Mouse (Mus musculus) heart, adult 8-10 months (tissue): ENCODE results near the gene 5330417H12Rik. TPM values are rescaled to one million over a fixed set of nuclear protein-coding genes. Genes with fewer than 3 reads are reported as not detected.

Experiments
- DNase-seq: peaks from one replicate; pipeline ENCODE4 v3.0.0; 2022; ENCODE audit warnings: low spot score
- total RNA-seq, 4 experiments: library from RNA; stranded (reverse); gene quantifications; 2 replicates each; pipeline ENCODE4 v1.2.4; 2022

The 5330417H12Rik gene
- total RNA-seq, 4 experiments from 2014 or later, result not detected

DNA sequence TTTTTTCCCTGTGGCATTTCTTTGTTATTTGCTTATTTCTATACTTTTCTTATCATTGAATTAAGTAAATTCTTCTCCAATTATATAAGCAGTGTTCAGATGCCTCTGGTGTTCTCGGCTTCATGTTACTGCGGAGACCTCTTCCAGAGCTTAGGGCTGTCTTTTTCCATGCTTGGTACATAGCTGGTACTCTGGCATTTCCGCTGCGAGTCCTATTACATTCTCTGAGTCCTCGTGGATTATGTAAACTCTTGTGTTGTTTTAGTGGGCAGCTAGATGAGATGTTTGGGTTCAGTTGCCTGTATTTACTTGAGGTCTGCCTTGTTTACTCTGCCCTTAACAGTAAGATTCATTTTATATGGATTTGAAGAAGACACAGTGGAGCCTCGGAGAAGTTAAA lies 820 bp upstream of the 5330417H12Rik start:
- no peak for DNase-seq

DNA sequence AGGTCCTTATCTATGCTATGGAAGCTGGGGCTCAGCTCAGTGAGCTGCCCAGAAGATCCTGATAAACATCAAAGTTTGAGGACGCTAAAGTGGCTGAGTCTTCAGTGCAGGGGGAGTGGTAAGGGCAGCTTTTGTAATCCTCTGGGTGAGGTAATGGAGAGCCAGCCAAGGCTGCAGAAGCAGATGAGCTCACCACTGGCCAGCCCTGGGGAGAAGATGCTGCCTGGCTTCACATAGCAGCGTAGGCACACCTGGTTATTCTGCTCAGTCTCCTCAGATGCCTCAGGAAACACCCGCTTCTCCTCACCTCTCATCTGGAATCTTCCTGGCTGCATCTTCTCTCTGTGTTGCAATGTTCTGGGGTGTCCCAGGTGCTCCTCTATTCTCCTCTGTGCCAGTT lies 529 bp downstream of the 5330417H12Rik start:
- DNase-seq, result no peak

GRCm38 (mm10) chr7:107620137-107620536 lies 4.8 kb downstream of the 5330417H12Rik start:
- no peak for DNase-seq

DNA sequence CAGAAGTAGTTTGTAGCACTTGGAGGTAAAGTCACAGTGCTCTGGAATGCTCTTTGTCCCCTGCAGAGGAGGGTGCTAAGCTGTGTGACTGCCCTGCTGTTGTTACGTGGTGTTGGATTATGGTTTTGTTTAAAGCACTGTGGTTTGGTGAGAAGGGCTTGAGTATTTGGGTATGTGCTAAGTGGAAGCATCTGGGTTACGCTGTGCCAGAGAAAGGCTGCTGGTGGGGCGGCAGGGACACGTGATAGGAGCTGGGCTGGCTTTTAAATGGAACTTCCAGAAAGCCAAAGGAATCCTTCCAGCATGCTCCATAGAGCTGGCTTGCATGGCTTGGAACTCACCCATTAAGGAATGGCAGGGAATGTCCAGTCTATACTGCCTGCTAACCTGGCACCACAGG lies 5.7 kb downstream of the 5330417H12Rik start:
- DNase-seq, result no peak

- no peak for DNase-seq
Observed at GRCm38 (mm10) chr7:107618028-107618992, 6.7 kb downstream of the 5330417H12Rik start.

GRCm38 (mm10) chr7:107610880-107611279 lies 14.1 kb downstream of the 5330417H12Rik start:
- DNase-seq, result no peak

DNA sequence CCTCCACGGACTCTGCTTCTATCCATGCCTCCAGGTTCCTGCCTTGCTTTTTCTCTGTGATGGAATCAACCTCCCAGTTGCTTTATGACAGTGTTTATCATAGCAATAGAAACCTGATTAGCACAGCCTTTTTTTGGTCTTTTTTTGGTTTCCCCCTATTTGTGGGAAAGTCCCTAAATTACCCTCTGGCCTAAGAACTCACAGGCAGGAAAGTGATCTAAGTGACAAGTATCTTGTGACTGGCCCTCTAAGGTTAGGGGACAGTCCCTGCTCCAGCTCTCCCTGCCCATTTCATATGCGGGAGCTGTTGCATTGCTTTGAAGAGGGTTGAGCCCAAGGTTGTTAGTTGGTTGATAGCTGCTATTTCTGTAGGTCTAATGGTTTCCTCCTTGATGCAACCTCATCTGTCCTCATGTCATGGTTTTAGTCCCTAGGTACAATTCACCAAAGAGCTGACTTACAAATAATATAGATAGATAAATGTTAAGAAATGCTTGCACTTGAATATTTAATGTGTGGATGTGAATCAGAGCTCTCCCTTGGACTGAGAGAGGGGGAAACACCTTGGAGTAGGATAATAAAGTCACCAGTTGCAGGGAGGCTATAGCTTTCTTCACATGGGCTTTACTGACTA lies 15.2 kb downstream of the 5330417H12Rik start:
- no peak for DNase-seq

DNA sequence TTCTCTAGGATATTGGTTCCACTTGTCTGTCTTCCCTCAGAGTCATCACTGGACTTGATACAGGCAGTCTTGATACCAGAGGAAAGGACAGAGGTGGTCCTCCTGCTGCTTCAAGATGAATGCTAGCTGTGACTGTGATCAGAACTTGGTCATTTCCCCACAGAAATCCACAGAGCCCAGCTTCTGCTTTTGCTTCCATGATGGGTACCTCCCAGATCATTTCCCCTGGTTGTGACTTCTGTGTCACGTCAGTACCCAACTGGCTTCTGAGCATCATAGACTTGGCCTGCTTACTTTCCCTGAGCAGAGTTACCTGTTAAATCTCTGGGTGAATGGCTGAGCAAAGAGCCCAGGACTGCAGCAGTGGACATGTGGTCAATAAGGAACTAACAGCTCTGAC lies 17.2 kb downstream of the 5330417H12Rik start:
- DNase-seq, result no peak

DNA sequence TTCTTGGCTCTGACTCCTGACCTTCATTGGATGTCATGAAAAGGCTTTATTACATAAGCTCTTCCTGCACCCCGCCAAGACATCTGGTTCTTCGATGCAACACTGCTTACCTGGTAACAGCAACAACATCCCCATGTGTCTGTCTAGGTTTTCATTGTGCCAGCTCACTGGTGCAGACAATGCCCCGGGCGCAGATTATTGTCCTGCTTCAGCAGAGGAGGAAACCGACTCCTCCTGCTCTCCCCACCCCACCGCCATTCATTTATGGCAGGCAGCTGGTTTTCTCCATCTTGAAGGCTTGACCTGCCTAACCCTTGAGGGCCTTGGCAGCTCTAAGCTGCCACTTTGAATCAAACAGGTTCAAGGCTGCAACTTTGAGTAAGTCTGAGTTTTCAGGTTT lies 22.0 kb downstream of the 5330417H12Rik start:
- DNase-seq, result no peak

DNA sequence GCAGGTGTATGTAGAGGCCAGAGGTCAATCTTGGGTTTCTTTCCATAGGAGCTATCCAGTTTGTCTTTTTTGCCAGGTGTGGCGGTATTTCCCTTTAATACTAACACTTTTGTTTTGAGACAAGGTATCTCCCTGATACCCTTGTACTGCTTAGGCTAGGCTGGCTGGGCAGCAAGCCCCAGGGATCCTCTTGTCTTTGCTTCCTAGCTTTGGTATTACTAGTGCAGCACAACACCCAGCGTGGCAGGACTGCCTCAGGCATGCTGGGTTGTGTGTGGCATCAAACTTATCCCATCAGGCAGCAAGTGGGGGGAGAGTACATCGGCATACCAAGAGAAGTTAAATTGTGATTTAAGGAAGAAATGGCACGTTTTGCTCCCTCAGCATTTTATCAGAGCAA lies 22.5 kb downstream of the 5330417H12Rik start:
- DNase-seq, result no peak

GRCm38 (mm10) chr7:107600651-107601050 lies 24.3 kb downstream of the 5330417H12Rik start:
- no peak for DNase-seq

GRCm38 (mm10) chr7:107597956-107598355 lies 27.0 kb downstream of the 5330417H12Rik start:
- no peak for DNase-seq

- DNase-seq, result no peak
Observed at GRCm38 (mm10) chr7:107596753-107597152, 28.2 kb downstream of the 5330417H12Rik start.

GRCm38 (mm10) chr7:107595426-107595825 lies 29.5 kb downstream of the 5330417H12Rik start:
- no peak for DNase-seq

- DNase-seq, result peak; percentile 90
Observed at GRCm38 (mm10) chr7:107594857-107595402, 30.0 kb downstream of the 5330417H12Rik start, which contains the start of gene Ppfibp2. TSS of gene Ppfibp2 (plus strand) at chr7:107595207.

GRCm38 (mm10) chr7:107594325-107594856 lies 30.6 kb downstream of the 5330417H12Rik start:
- peak; percentile 40 for DNase-seq

DNA sequence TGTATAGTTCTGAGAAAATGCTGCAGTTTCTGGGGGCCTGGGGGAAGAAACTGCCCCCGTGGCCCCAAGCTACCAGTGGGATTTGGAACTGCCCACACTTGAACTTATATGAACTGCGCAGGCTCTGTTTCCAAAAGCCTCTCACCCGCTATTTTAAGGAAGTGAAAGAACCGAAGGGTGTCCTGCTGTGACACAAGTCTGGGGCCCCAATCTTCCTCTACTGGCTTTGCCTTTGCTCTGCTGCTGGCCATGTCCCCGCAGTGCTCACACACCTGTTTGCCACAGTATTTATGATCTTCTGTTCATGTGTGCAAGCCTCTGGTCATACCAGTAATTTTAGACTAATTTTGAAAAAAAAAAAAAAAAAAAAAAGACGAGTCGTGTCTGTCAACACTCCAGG lies 31.1 kb downstream of the 5330417H12Rik start:
- peak; percentile 44 for DNase-seq

DNA sequence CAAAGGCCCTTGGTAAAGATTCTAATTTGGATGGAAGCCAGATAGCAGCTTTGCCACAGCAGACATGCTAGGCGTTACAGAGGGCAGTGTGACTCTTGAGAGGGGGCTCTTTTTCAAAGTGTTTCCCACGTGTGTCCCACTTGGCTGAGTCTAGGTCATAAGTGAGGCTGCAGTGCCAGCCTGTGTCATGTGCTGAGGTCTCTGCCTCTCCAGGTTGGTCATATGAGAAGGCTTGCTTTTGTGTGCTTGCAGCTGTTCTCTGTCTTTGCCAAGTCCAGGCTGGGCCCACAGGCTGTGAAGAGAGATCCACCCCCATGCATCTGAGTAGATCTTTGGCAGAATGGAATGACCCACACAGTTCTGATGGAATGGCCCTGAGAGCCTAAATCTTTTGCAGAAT lies 32.3 kb downstream of the 5330417H12Rik start:
- peak; percentile 48 for DNase-seq

- no peak for DNase-seq
Observed at GRCm38 (mm10) chr7:107574276-107574675, 50.7 kb downstream of the 5330417H12Rik start.
